In genomic region chr7:113295077-113295890, GRCm38 (mm10) we compare ENCODE assay signal across 8 mouse cellular contexts.
DNase-seq lines count a peak whose midpoint lies in the region; ATAC-seq and TF ChIP-seq lines count a peak whose summit lies in the region.
"Had no signal": no experiment of that assay in that cellular context is flagged by ENCODE, and none has a peak within 500 bp of the region (broad histone marks: within the 10 kb centered on the region; RNA-seq: fewer than 3 reads in every experiment).

No protein-coding gene starts in this region.

- peak overlapping the region; percentile 74 for H3K4me3 ChIP-seq in E14TG2a.4 (replicated peaks; ENCODE audit: low read length)
- H3K4me3 ChIP-seq: limb, embryonic 15.5 days had no signal

- H3K27me3 ChIP-seq in E14TG2a.4 (ENCODE audit: insufficient read depth, low read length) = no peaks in the 10 kb centered on the region
- H3K27me3 ChIP-seq: limb, embryonic 15.5 days had no signal

- peak; percentile 41 for DNase-seq in CD4-positive helper T cell, adult 2 months (ENCODE audit: low read depth, low spot score)
- DNase-seq in thymus, postnatal 14 days = peak; percentile 74
- no peak for DNase-seq in left cerebral cortex, postnatal 25 days (ENCODE audit: low spot score in 2 of 2)
- DNase-seq in urinary bladder, postnatal 4 days (ENCODE audit: low spot score in 2 of 2) = no peak

- peaks cover 17% of the 10 kb centered on the region for H3K36me3 ChIP-seq in E14TG2a.4 (ENCODE audit: insufficient read depth, low read length)

- peaks cover 52% of the 10 kb centered on the region for H3K4me1 ChIP-seq in E14TG2a.4 (replicated peaks; ENCODE audit: low read depth, low read length)

- 0 out of 2 replicates have a peak, but pooled peaks have one; percentile 3 for TF ChIP-seq CTCF in E14TG2a.4 (conservative IDR thresholded peaks at IDR 0.05; ENCODE audit: low read length)

- H3K9me3 ChIP-seq in E14TG2a.4 (ENCODE audit: low read length) = no peaks in the 10 kb centered on the region
- H3K9me3 ChIP-seq: limb, embryonic 15.5 days had no signal

- intact Hi-C loops in left cerebral cortex, postnatal 25 days (cut with DNase I) = no loop called here

- peak; percentile 58 for ATAC-seq in erythroid progenitor cell, adult 5-6 weeks (replicated peaks; ENCODE audit: low FRiP score, poor library complexity, severe bottlenecking)
- peak; percentile 76 for ATAC-seq in megakaryocyte-erythroid progenitor cell, adult 5-6 weeks (replicated peaks; ENCODE audit: low FRiP score, low TSS enrichment, poor library complexity, severe bottlenecking)

Comparison
In these comparisons a context has a peak if more than half of its experiments do, and no peak if none do; other contexts are left out.
1. DNase-seq: peak in CD4-positive helper T cell, adult 2 months (single experiment) and thymus, postnatal 14 days (single experiment); none in left cerebral cortex, postnatal 25 days (0 of 2) and urinary bladder, postnatal 4 days (0 of 2).